Mouse (Mus musculus): ENCODE measurements around the gene Mipep.

DNA sequence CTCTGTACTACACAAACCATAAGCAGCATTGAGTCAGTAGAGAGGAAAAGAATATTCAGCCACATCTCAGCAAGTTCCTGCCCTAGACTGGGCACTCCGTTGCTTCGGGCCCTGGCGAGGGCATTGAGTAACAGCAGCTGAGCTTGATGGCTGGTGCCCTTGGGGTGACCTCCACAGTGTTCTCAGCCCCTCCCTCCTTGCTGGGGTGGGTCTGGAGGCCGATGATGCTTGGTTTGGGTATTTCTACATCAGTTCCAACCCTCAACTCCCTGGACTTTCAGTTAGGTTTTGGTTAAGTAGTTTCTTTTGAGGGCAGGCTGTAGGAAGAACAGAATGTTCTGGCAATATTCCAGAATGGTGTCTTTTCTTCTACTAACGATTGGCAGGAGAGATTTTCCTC lies 33.7 kb downstream of the Mipep start:
- TF ChIP-seq CTCF (IDR thresholded peaks at IDR 0.05; ENCODE audit: low read depth, low read length) (no peak), POLR2A (IDR thresholded peaks at IDR 0.05; ENCODE audit: borderline replicate concordance, low read depth, low read length) (no peak)

All from bone marrow macrophage, adult 2 months (primary cell).